Mouse (Mus musculus) kidney, embryonic 14.5 days (tissue): Measurements from ENCODE around the gene Cttn. TPM values are rescaled to one million over a fixed set of nuclear protein-coding genes. Genes with fewer than 3 reads are reported as not detected.

ENCODE experiments used
- ATAC-seq: fragments of 200-750 bp; cut with Nextera tagmentation; 2 replicates; pipeline ENCODE4 v1.8.0; 2017; ENCODE audit warnings: moderate number of reproducible peaks, mild to moderate bottlenecking, moderate TSS enrichment, moderate library complexity; ENCODE audit not compliant: low FRiP score, low TSS enrichment
- H3K27ac ChIP-seq: fragments of 300-500 bp; sonication (generic); 2 replicates; pipeline ENCODE4 v1.5.1; 2014; ENCODE audit warnings: low read depth, mild to moderate bottlenecking, low read length, moderate library complexity, mixed read lengths
- H3K27me3 ChIP-seq: fragments of 300-500 bp; sonication (generic); 2 replicates; pipeline ENCODE4 v1.6.1; 2014; ENCODE audit warnings: mild to moderate bottlenecking, low read length; ENCODE audit not compliant: control insufficient read depth, insufficient read depth
- H3K36me3 ChIP-seq: fragments of 300-500 bp; sonication (generic); 2 replicates; pipeline ENCODE4 v1.6.1; 2014; ENCODE audit warnings: low read length, mixed read lengths; ENCODE audit not compliant: control insufficient read depth, insufficient read depth
- H3K4me1 ChIP-seq: fragments of 300-500 bp; sonication (generic); 2 replicates; pipeline ENCODE4 v1.6.1; 2014; ENCODE audit warnings: low read length, mixed read lengths; ENCODE audit not compliant: control insufficient read depth, insufficient read depth
- H3K4me2 ChIP-seq: fragments of 300-500 bp; sonication (generic); replicated peaks from 2 replicates; pipeline ENCODE4 v1.6.1; 2014; ENCODE audit warnings: low read depth, mild to moderate bottlenecking, low read length
- H3K4me3 ChIP-seq: fragments of 300-500 bp; sonication (generic); 2 replicates; pipeline ENCODE4 v1.5.1; 2014; ENCODE audit warnings: mild to moderate bottlenecking, low read length
- H3K9ac ChIP-seq: fragments of 300-500 bp; sonication (generic); 2 replicates; pipeline ENCODE4 v1.6.1; 2014; ENCODE audit warnings: low read depth, mild to moderate bottlenecking, low read length, moderate library complexity
- H3K9me3 ChIP-seq: fragments of 300-500 bp; sonication (generic); 2 replicates; pipeline ENCODE4 v1.6.1; 2016; ENCODE audit warnings: low read length; ENCODE audit not compliant: control insufficient read depth
- WGBS: fragments of 180-500 bp; shearing (Covaris S2); extraction: QIAGEN DNeasy Blood & Tissue Kit; methylation state at CpG from one replicate; pipeline ENCODE4 v1.1.7; 2014; 5-methylcytosine and 5-hydroxymethylcytosine counted together
- polyA plus RNA-seq: library from polyadenylated mRNA; unstranded; fragments of >200 nt; fragmentation: Nextera tagmentation; extraction: Ambion mirVana; gene quantifications from 2 replicates; pipeline ENCODE4 v1.2.1, GENCODE M21; 2014

Gene Cttn
- polyA plus RNA-seq = 85.1 and 177 TPM in 2 replicates

- Histone ChIP-seq H3K4me2 (peak within 1 kb of the TSS; percentile 72), H3K27ac (peak within 1 kb of the TSS; percentile 72; the same call in 1 of the 2 replicates), H3K9ac (peak within 1 kb of the TSS; percentile 96), H3K27me3 (no peaks in the 10 kb centered on the region), H3K4me3 (peak within 1 kb of the TSS; percentile 95), H3K36me3 (peaks cover 6% of the 10 kb centered on the region), H3K4me1 (peaks cover 18% of the 10 kb centered on the region), H3K9me3 (no peaks in the 10 kb centered on the region)
- under 1% methylated on average over 30 of the region's 30 CpGs for WGBS
- ATAC-seq = peak; percentile 96
Measured at GRCm38 (mm10) chr7:144470545-144471059, at the start of gene Cttn. Gene Cttn (minus strand): TSS chr7:144471009.

- Histone ChIP-seq H3K9me3 (no peaks in the 10 kb centered on the region), H3K4me3 (no peak overlapping the region), H3K27ac (no peak overlapping the region), H3K4me2 (no peak overlapping the region), H3K36me3 (peaks cover 51% of the 10 kb centered on the region), H3K9ac (no peak overlapping the region), H3K27me3 (no peaks in the 10 kb centered on the region), H3K4me1 (no peaks in the 10 kb centered on the region)
- 97% methylated on average over 5 of the region's 5 CpGs for WGBS
- ATAC-seq = no peak
Measured at GRCm38 (mm10) chr7:144519852-144520251, 49.0 kb upstream of the Cttn start.

GRCm38 (mm10) chr7:144516711-144517110, 45.9 kb upstream of the Cttn start:
- ATAC-seq = no peak
- no peaks in the 10 kb centered on the region for H3K9me3 ChIP-seq
- H3K27ac ChIP-seq = no peak overlapping the region
- H3K36me3 ChIP-seq = peaks cover 77% of the 10 kb centered on the region
- H3K9ac ChIP-seq = no peak overlapping the region
- no peak overlapping the region for H3K4me2 ChIP-seq
- WGBS = 91% methylated on average over 5 of the region's 5 CpGs
- no peak overlapping the region for H3K4me3 ChIP-seq
- no peaks in the 10 kb centered on the region for H3K4me1 ChIP-seq
- H3K27me3 ChIP-seq = no peaks in the 10 kb centered on the region

GRCm38 (mm10) chr7:144509090-144509489, 38.3 kb upstream of the Cttn start:
- 91% methylated on average over 4 of the region's 4 CpGs for WGBS
- Histone ChIP-seq H3K27me3 (no peaks in the 10 kb centered on the region), H3K4me2 (no peak overlapping the region), H3K4me1 (no peaks in the 10 kb centered on the region), H3K9me3 (no peaks in the 10 kb centered on the region), H3K36me3 (peaks cover 92% of the 10 kb centered on the region), H3K4me3 (no peak overlapping the region), H3K27ac (no peak overlapping the region), H3K9ac (no peak overlapping the region)
- no peak for ATAC-seq

GRCm38 (mm10) chr7:144506807-144507206, 36.0 kb upstream of the Cttn start:
- ATAC-seq = no peak
- Histone ChIP-seq H3K9me3 (no peaks in the 10 kb centered on the region), H3K9ac (no peak overlapping the region), H3K27ac (no peak overlapping the region), H3K4me2 (no peak overlapping the region), H3K36me3 (peaks cover 95% of the 10 kb centered on the region), H3K27me3 (no peaks in the 10 kb centered on the region), H3K4me1 (no peaks in the 10 kb centered on the region), H3K4me3 (no peak overlapping the region)
- WGBS = 95% methylated on average over 1 of the region's 1 CpGs

- WGBS = 92% methylated on average over 4 of the region's 4 CpGs
- H3K36me3 ChIP-seq = peaks cover 88% of the 10 kb centered on the region
Measured at GRCm38 (mm10) chr7:144503959-144504358, 33.1 kb upstream of the Cttn start.

GRCm38 (mm10) chr7:144492931-144493330, 22.1 kb upstream of the Cttn start:
- Histone ChIP-seq H3K9ac (no peak overlapping the region), H3K27ac (no peak overlapping the region), H3K36me3 (peaks cover 85% of the 10 kb centered on the region), H3K4me3 (no peak overlapping the region), H3K9me3 (no peaks in the 10 kb centered on the region), H3K4me2 (no peak overlapping the region), H3K27me3 (no peaks in the 10 kb centered on the region), H3K4me1 (no peaks in the 10 kb centered on the region)
- ATAC-seq = no peak
- WGBS = 89% methylated on average over 1 of the region's 1 CpGs

More at GRCm38 (mm10) chr7:144503959-144504358, 33.1 kb upstream of the Cttn start:
- no peak overlapping the region for H3K4me2 ChIP-seq
- no peaks in the 10 kb centered on the region for H3K9me3 ChIP-seq
- H3K4me1 ChIP-seq = no peaks in the 10 kb centered on the region
- ATAC-seq = no peak
- H3K27ac ChIP-seq = no peak overlapping the region
- H3K27me3 ChIP-seq = no peaks in the 10 kb centered on the region
- no peak overlapping the region for H3K4me3 ChIP-seq
- H3K9ac ChIP-seq = no peak overlapping the region

- WGBS = 86% methylated on average over 8 of the region's 8 CpGs
- Histone ChIP-seq H3K4me3 (no peak overlapping the region), H3K27ac (no peak overlapping the region), H3K36me3 (peaks cover 81% of the 10 kb centered on the region), H3K9ac (no peak overlapping the region), H3K4me1 (no peaks in the 10 kb centered on the region), H3K27me3 (no peaks in the 10 kb centered on the region), H3K9me3 (no peaks in the 10 kb centered on the region), H3K4me2 (no peak overlapping the region)
- ATAC-seq = no peak
Measured at GRCm38 (mm10) chr7:144490201-144490873, 19.5 kb upstream of the Cttn start.

- ATAC-seq = no peak
- Histone ChIP-seq H3K9me3 (no peaks in the 10 kb centered on the region), H3K9ac (no peak overlapping the region), H3K27me3 (no peaks in the 10 kb centered on the region), H3K27ac (no peak overlapping the region), H3K36me3 (peaks cover 82% of the 10 kb centered on the region), H3K4me3 (no peak overlapping the region), H3K4me1 (no peaks in the 10 kb centered on the region), H3K4me2 (no peak overlapping the region)
- 83% methylated on average over 6 of the region's 6 CpGs for WGBS
Measured at GRCm38 (mm10) chr7:144489067-144489774, 18.4 kb upstream of the Cttn start.
